Mouse (Mus musculus) lung, postnatal 0 days (tissue): ENCODE data around the gene Efcab5.

Source experiments
- CTCF ChIP-seq: IDR thresholded peaks from 2 replicates; pipeline ENCODE4 v1.5.1; 2016; ENCODE audit warnings: antibody characterized with exemption, mild to moderate bottlenecking
- EP300 ChIP-seq: IDR thresholded peaks from 2 replicates; pipeline ENCODE4 v1.6.1; 2016; ENCODE audit warnings: antibody characterized with exemption, mild to moderate bottlenecking, control low read depth

DNA sequence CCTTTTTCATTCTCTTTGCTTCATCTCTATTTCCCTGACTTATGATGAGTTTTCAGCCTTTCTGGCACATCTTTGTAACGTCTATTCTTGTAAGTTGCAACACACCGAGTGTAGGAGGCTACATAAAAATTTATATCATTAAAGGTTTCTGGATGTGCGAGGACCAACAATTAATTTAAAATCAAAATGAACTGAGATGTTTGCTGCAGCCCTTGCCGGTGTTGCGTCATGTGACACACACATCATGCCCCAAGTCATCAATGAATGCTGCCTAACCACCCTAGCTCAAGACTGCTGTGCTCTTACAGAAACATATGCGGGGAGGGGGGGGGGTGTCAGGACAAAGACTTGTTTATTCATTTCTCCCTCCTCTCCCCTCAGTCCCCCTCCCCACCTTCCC lies 80.3 kb downstream of the Efcab5 start:
- TF ChIP-seq EP300 (no peak), CTCF (no peak)
